Comparison of ENCODE assay signal across 21 mouse cellular contexts in the genomic region with DNA sequence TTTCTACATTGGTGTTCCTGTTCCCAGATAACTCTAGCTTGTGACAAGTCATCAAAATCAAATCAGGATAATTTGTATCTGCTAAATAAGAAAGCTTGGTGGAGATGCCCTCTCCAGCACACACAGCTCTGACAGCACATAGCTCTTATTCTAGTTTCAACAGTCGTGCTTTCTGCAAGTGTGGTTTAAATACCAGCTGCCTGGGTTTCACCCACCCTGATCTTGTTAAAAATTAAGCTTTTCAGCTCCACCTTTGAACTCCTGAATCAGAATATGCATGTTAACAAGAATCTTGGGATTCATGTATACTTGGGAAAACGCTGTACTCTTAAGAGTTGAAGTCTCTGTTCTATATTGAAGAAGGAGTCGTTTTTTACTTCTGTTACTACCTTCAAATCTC.
DNase-seq lines count a peak whose midpoint lies in the region; ATAC-seq and TF ChIP-seq lines count a peak whose summit lies in the region.
"Had no signal": no experiment of that assay in that cellular context is flagged by ENCODE, and none has a peak within 500 bp of the region (broad histone marks: within the 10 kb centered on the region; RNA-seq: fewer than 3 reads in every experiment).

No protein-coding gene starts in this region.

- TF ChIP-seq CTCF in intestine, postnatal 0 days (IDR thresholded peaks at IDR 0.05; ENCODE audit: low read depth): no peak
- TF ChIP-seq CTCF in layer of hippocampus, adult 2 months (conservative IDR thresholded peaks at IDR 0.05): no peak

- H3K27ac ChIP-seq in intestine, embryonic 15.5 days: no peak overlapping the region
- no peak overlapping the region for H3K27ac ChIP-seq in intestine, postnatal 0 days (ENCODE audit: low read depth, low read length)
- H3K27ac ChIP-seq in layer of hippocampus, adult 2 months: 0 out of 2 replicates have a peak overlapping the region, but pooled peaks have one; percentile 18
- H3K27ac ChIP-seq: embryonic facial prominence, embryonic 10.5 days; forebrain, embryonic 13.5 days; heart, embryonic 13.5 days had no signal

- ATAC-seq in intestine, embryonic 15.5 days: peak; percentile 75
- no peak for ATAC-seq in intestine, postnatal 0 days
- no peak for ATAC-seq in frontal cortex, adult (ENCODE audit: low TSS enrichment)
- ATAC-seq: CD4-positive, CD25-positive, alpha-beta regulatory T cell, adult 4 months; forebrain, embryonic 13.5 days; forebrain, postnatal 0 days had no signal

- no peaks in the 10 kb centered on the region for H3K27me3 ChIP-seq in intestine, embryonic 15.5 days (replicated peaks)
- no peaks in the 10 kb centered on the region for H3K27me3 ChIP-seq in intestine, postnatal 0 days (replicated peaks; ENCODE audit: control insufficient read depth, insufficient read depth, low read length)
- H3K27me3 ChIP-seq: forebrain, embryonic 13.5 days; heart, embryonic 13.5 days had no signal

- H3K9ac ChIP-seq in intestine, embryonic 15.5 days: no peak overlapping the region
- no peak overlapping the region for H3K9ac ChIP-seq in intestine, postnatal 0 days (ENCODE audit: low read depth, low read length)
- H3K9ac ChIP-seq: forebrain, embryonic 13.5 days; forebrain, postnatal 0 days; heart, embryonic 13.5 days had no signal

- DNase-seq in layer of hippocampus, adult 2 months (ENCODE audit: low spot score in 2 of 2): no peak
- DNase-seq in layer of hippocampus, adult 18-20 months (ENCODE audit: low spot score in 2 of 2): no peak
- DNase-seq in kidney, postnatal 10 days: peak; percentile 6
- no peak for DNase-seq in heart, postnatal 4 days
- DNase-seq: adrenal gland, adult 8-10 months; adrenal gland, postnatal 36 days; B cell, adult 2 months; cerebellum, adult 2 months; cerebellum, postnatal 10 days; forebrain, postnatal 0 days; gastrocnemius, postnatal 36 days; heart, adult 11 months; heart, postnatal 36 days had no signal

- WGBS in intestine, embryonic 15.5 days: 63% methylated on average over 3 of the region's 3 CpGs
- 38% methylated on average over 3 of the region's 3 CpGs for WGBS in intestine, postnatal 0 days

- no peak overlapping the region for H3K4me3 ChIP-seq in intestine, embryonic 15.5 days (replicated peaks)
- no peak overlapping the region for H3K4me3 ChIP-seq in intestine, postnatal 0 days (ENCODE audit: low read depth, low read length)
- H3K4me3 ChIP-seq in layer of hippocampus, adult 2 months: no peak overlapping the region
- H3K4me3 ChIP-seq: embryonic facial prominence, embryonic 10.5 days; forebrain, embryonic 13.5 days; heart, embryonic 13.5 days had no signal

- H3K36me3 ChIP-seq in intestine, embryonic 15.5 days: no peaks in the 10 kb centered on the region
- no peaks in the 10 kb centered on the region for H3K36me3 ChIP-seq in intestine, postnatal 0 days (ENCODE audit: control insufficient read depth, insufficient read depth)
- H3K36me3 ChIP-seq: embryonic facial prominence, embryonic 10.5 days; G1E; heart, embryonic 13.5 days had no signal

- no peaks in the 10 kb centered on the region for H3K4me1 ChIP-seq in intestine, embryonic 15.5 days (replicated peaks)
- H3K4me1 ChIP-seq in intestine, postnatal 0 days (replicated peaks; ENCODE audit: control insufficient read depth, insufficient read depth, low read length): no peaks in the 10 kb centered on the region
- H3K4me1 ChIP-seq: heart, embryonic 13.5 days had no signal

- H3K4me2 ChIP-seq in intestine, embryonic 15.5 days (replicated peaks): no peak overlapping the region
- no peak overlapping the region for H3K4me2 ChIP-seq in intestine, postnatal 0 days (replicated peaks; ENCODE audit: low read depth)
- H3K4me2 ChIP-seq: forebrain, embryonic 13.5 days; heart, embryonic 13.5 days had no signal

- no peaks in the 10 kb centered on the region for H3K9me3 ChIP-seq in intestine, embryonic 15.5 days
- no peaks in the 10 kb centered on the region for H3K9me3 ChIP-seq in intestine, postnatal 0 days (ENCODE audit: control insufficient read depth)
- H3K9me3 ChIP-seq: embryonic facial prominence, embryonic 10.5 days; forebrain, embryonic 13.5 days; G1E; heart, embryonic 13.5 days had no signal
